Mouse (Mus musculus) fat pad, adult 2 months (tissue): ENCODE measurements around the gene Pald1.

ENCODE experiments used
- DNase-seq: peaks from one replicate; pipeline ENCODE4 v3.0.0-alpha.2; 2011; ENCODE audit warnings: low read depth, low spot score; ENCODE audit errors: extremely low read depth

The Pald1 gene

GRCm38 (mm10) chr10:61336592-61336991 lies 46.7 kb downstream of the Pald1 start:
- DNase-seq: no peak

DNA sequence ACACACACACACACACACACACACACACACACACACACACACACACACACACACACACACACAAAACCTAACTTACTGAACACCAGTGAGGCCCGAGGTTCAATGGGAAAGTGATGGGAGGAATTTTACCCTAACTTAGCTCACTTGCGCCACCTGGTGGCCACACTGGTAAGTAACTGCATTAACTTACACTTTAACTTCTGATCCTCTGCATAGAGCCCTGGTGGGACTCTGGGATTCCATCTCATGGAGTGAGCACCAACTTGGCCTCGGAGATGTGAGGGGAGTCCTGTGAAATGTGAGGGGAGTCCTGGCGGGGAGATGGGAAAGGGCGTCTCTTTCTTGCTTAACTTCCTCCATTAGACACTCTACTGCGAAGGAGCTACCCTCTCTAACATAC lies 47.2 kb downstream of the Pald1 start:
- DNase-seq: no peak

DNA sequence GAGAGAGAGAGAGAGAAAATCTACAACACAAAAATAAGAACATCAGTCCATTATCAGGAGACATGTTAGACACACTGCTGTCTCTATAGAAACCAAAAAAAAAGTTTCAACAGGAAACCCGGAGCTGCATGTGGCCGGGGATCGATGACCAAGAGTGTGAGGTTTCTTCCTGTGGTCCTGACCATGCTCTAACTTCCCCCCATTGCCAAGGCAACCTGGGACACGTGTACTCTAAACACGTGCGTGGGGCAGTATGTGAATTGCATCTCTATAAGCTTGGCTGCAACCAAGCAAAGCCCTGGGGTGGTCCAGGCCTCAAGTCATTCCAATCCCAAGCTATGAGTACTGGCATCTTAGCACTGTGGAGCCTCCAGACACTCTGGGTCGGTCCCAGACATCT lies 48.8 kb downstream of the Pald1 start:
- DNase-seq: no peak

GRCm38 (mm10) chr10:61331046-61331445 lies 52.3 kb downstream of the Pald1 start:
- no peak for DNase-seq

- DNase-seq: no peak
These were observed 54.4 kb downstream of the Pald1 start for GRCm38 (mm10) chr10:61328927-61329326.

GRCm38 (mm10) chr10:61327545-61327944 lies 55.8 kb downstream of the Pald1 start:
- no peak for DNase-seq

- DNase-seq: no peak
These were observed 57.5 kb downstream of the Pald1 start for GRCm38 (mm10) chr10:61325782-61326328.

DNA sequence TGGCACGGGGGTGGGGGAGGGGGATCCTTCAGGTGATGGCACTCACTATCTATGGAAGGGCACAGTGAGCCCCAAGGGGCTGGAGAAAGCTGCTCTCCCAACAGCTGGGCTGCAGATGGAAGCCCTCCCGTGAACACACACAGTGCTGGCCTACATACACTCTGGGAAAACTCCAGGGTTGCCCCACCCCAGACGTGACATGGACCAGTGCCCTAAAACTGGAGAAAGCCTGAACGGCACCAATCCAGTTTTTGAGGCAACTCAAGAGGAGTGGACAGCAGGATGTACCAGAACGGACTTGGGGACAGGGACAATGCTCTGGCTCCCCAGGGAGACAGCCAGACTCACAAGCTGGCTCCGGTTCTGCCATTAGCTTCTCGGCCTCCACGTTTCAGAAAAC lies 58.6 kb downstream of the Pald1 start:
- no peak for DNase-seq

GRCm38 (mm10) chr10:61318527-61318926 lies 64.8 kb downstream of the Pald1 start:
- no peak for DNase-seq

GRCm38 (mm10) chr10:61315324-61315880 lies 67.9 kb downstream of the Pald1 start:
- no peak for DNase-seq

DNA sequence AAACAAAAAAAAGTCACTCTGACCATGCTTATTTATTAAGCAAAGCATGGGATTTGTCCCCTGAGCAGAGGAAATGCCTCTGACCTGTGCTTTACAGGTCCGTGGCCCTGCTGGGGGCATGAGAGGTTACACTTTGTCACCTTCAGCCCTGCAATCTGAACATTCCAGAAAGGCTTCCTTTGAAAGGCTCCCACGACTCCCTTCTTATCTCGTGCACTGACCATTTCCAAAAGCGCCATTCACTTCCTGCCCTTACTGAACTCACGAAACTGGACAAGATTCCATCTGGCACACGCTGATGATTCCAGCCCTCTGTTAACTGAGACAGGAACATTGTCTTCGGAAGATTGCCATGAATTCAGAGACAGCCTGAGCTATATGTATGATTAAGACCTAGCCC lies 69.6 kb downstream of the Pald1 start:
- no peak for DNase-seq

DNA sequence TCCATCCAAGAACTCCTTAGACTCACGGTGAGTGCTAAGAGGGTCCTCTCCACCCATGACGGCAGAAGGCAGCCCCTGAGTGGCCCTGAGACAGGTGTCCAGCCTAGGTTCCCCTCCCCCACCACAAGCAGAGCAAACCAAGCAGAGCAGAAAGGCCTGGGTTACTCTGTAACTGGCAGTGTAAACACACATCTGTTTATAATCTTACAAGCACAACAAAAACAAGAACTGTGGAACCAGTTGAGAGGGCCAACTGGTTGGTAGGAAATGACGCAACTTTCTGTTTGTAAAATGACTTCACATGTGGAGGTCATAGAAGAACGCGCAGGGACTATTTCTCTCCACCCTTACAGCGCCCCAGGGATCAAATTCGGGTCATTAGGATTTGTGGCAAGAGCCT lies 70.6 kb downstream of the Pald1 start:
- DNase-seq: no peak

- no peak for DNase-seq
These were observed 71.2 kb downstream of the Pald1 start for GRCm38 (mm10) chr10:61312159-61312558.

DNA sequence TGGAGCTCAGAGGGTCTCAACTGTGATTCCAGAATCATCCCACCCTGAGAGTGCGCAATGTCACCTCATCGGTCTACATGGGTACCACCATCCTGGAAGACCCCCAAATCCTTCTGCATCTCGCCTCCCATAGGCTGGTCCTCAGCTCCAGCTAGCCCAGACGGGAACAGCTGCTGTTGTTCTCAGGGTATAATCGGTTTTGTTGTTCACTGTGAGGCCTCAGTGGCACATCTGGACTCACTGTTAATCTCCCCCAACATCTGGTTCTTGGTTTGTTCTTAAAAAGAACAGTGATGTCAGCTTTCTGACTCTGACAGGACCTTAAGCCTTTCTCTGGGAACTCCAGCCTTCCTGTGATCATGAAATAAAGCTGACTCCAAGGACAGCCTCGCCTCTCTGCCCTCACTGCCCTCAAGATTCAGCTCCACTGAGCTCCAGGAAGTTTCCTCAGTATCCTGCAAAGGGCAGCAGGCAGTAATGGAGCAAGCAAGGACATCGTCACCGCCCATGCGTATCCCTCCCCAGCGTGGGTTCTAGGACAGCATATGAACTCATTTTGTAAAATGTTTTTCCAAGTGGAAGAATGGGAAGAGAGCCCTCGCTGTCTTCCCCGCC lies 74.5 kb downstream of the Pald1 start:
- DNase-seq: no peak

DNA sequence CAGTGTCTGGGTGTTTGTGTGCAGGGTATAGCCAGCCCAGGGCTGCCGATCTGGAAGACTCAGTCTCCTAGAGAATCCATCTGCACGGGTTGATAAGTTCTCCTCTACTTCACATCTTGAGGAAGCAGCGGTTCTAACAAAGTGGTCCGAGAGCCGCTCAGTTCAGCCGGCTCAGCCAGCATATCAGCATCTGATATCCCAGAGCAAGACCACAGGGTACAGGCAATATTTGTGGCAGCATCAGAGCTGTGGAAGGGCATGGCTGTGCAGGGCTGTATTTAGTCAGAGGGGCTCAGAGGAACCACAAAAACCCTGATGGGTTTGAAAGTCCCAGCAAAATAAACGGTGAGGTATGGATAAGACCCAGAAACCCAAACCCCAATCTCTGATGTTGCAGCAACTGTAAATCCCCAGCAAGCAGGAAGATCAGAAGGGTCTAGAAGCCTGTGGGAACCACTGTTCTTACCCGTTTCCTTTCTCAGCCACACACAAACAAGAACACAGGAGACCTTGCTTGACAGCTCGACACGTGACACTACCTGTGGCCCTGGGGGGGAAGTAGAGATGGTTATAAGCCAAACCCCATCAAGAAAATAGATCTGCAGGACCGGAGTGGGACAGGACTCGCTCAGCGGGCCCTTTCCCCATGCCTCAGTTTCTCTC lies 77.3 kb downstream of the Pald1 start:
- DNase-seq: no peak

DNA sequence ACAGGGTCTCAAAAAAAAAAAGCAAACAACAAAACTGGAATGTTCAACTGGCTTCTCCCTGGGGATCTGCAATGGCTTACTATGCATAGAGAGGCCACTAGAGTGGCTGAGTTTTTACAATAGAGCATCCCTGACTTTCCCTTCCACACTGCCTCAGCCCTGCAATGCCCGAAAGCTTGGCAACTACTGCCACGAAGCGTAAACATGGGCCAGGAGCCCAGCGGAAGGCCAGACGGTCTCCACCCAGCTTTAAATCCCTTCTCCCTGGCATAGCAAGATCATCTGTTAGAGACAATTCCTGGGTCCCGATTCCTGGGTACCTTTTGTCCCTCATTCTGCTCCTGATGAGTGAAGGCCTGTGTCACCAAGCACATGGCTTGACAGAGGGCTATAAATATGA lies 79.3 kb downstream of the Pald1 start:
- DNase-seq: no peak

GRCm38 (mm10) chr10:61300996-61301395 lies 82.3 kb downstream of the Pald1 start:
- no peak for DNase-seq

DNA sequence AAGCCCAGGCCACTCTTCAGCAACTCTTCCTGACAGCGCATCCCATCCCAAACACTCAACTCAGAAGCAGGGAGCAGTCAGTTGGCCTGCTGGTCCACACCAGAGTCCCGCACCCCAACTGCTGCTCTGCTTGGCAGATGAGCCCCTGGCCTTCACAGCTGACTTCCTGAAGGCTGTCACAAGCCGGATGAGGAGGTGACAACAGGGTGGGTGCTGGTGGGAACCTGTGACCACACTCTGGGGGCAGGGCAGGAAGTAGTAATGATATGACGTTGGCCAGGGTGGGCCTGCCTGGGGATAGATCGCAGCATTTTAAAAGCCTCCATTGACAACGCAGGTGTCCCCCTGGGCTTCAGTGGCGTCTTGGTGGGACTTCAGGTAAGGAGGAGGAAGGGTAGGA lies 85.9 kb downstream of the Pald1 start, which contains the start of gene Prf1:
Gene Prf1 (plus strand): TSS at position 357 of the 400 bp plus-strand sequence.
- DNase-seq: no peak

GRCm38 (mm10) chr10:61296713-61297445 lies 86.5 kb downstream of the Pald1 start:
- DNase-seq: no peak

GRCm38 (mm10) chr10:61294242-61294641 lies 89.1 kb downstream of the Pald1 start:
- no peak for DNase-seq

DNA sequence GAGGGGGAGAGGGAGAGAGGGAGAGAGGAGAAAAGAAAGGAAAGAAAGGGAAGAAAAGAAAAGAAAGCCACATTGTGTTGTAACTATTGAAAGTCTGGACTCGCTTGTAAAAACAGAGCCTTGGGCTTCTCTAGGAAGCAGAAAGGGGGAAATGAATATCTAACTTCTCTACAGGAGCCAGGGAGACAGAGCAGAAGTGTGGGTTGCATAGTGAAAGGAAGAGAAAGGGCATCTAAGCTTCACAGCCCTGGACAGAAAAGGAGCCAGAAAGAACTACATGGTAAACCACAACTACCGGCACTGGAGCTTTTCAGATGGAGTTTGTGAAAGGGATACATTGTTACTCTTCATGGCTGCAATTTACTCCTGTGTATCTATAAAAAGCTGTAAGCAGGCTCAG lies 92.9 kb downstream of the Pald1 start:
- DNase-seq: no peak

DNA sequence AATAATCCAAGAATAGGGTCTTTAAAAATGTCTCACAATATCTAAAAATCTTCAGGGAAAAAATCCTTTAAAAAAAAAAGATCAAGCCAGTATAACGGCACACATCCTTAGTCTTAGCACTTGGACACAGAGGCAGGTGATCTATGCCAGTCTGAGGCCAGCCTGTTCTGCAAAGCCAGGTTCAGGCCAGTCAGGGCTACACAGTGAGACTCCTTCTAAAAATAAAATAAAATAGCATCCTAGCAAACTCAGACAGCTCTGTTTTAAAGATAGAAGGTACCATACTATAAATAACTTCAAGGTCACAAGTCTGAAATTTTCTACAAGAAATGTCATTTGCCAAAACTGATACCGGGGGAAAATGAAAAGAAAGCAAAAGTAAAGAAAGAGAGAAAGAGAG lies 93.3 kb downstream of the Pald1 start:
- DNase-seq: no peak
